Comparison of ENCODE assay signal across 9 mouse cellular contexts in the genomic region with DNA sequence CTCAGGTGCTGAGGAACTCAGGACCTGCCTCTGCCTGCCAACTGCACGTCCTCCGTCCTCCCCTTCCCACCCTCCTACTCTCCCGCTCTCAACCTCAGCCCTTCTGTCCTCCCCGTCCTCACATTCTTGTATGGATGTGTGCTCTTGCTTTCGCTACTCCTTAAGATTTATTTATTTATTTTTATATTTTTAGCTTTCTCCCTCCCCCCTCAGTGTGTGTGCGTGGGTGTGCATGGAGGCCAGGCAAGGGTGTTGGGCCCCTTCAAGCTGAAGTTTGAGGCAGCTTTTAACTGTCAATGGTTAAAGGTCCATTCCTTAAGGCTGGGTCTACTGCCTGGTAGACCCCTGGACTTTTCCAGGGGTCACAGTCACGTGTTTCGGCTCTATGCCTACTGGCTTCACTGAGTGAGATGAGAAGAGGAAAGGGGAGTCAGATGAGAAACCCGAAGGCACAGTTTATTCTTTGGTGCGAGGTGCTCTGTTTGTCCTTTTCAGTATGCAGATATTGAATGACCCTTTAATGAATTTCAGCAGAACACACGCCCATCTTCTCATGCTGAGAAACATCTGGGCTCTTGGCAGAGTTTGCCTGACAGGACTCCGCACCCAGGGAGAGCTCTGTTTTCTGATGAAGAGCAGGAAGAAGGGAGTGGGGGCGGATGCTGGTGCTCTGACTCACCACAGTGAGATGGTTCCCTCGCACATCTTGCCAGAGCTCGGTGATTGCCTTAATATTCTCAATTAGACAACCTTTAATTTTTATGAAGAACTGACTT.
DNase-seq lines count a peak whose midpoint lies in the region; ATAC-seq and TF ChIP-seq lines count a peak whose summit lies in the region.
"Had no signal": no experiment of that assay in that cellular context is flagged by ENCODE, and none has a peak within 500 bp of the region (broad histone marks: within the 10 kb centered on the region; RNA-seq: fewer than 3 reads in every experiment).

No protein-coding gene starts in this region.

- TF ChIP-seq CTCF in layer of hippocampus, adult 2 months (conservative IDR thresholded peaks at IDR 0.05): no peak

- no peak overlapping the region for H3K9ac ChIP-seq in intestine, embryonic 15.5 days
- no peak overlapping the region for H3K9ac ChIP-seq in midbrain, embryonic 14.5 days (replicated peaks; ENCODE audit: low read length)

- 51% methylated on average over 15 of the region's 15 CpGs for WGBS in intestine, embryonic 15.5 days
- 82% methylated on average over 15 of the region's 15 CpGs for WGBS in midbrain, embryonic 14.5 days

- peak; percentile 23 to 59 for DNase-seq in layer of hippocampus, adult 2 months (ENCODE audit: low spot score in 2 of 2)
- no peak for DNase-seq in layer of hippocampus, postnatal 10 days (ENCODE audit: low spot score in 2 of 2)
- peak; percentile 56 for DNase-seq in gastrocnemius, postnatal 14 days
- DNase-seq in right cerebral cortex, postnatal 10 days (ENCODE audit: low spot score in 2 of 2): peak; percentile 35 to 40
- DNase-seq in ovary, postnatal 36 days (ENCODE audit: low spot score): no peak
- DNase-seq in thymus, postnatal 0 days (ENCODE audit: low spot score): no peak
- DNase-seq in midbrain, embryonic 14.5 days: no peak

- H3K27me3 ChIP-seq in intestine, embryonic 15.5 days (replicated peaks): no peaks in the 10 kb centered on the region
- no peaks in the 10 kb centered on the region for H3K27me3 ChIP-seq in midbrain, embryonic 14.5 days (ENCODE audit: control insufficient read depth, insufficient read depth, low read length)

- H3K4me1 ChIP-seq in intestine, embryonic 15.5 days (replicated peaks): 0 out of 2 replicates have a peak, but pooled peaks cover 2% of the 10 kb centered on the region
- H3K4me1 ChIP-seq in midbrain, embryonic 14.5 days (ENCODE audit: control insufficient read depth, insufficient read depth, low read length): no peaks in the 10 kb centered on the region

- H3K36me3 ChIP-seq in intestine, embryonic 15.5 days: no peaks in the 10 kb centered on the region
- no peaks in the 10 kb centered on the region for H3K36me3 ChIP-seq in midbrain, embryonic 14.5 days (ENCODE audit: control insufficient read depth, insufficient read depth, low read length)

- no peaks in the 10 kb centered on the region for H3K9me3 ChIP-seq in intestine, embryonic 15.5 days
- no peaks in the 10 kb centered on the region for H3K9me3 ChIP-seq in midbrain, embryonic 14.5 days (ENCODE audit: control insufficient read depth, low read length)

- intact Hi-C loops in gastrocnemius, postnatal 14 days (cut with DNase I; ENCODE audit: low total_unique reads): no loop called here

- H3K4me3 ChIP-seq in layer of hippocampus, adult 2 months: no peak overlapping the region
- H3K4me3 ChIP-seq in intestine, embryonic 15.5 days (replicated peaks): no peak overlapping the region
- H3K4me3 ChIP-seq in midbrain, embryonic 14.5 days (replicated peaks; ENCODE audit: low read depth, low read length): no peak overlapping the region

- peak; percentile 25; the same call in 1 of the 2 replicates for ATAC-seq in intestine, embryonic 15.5 days
- no peak for ATAC-seq in midbrain, embryonic 14.5 days (ENCODE audit: low FRiP score, low TSS enrichment)

- H3K27ac ChIP-seq in layer of hippocampus, adult 2 months: no peak overlapping the region
- no peak overlapping the region for H3K27ac ChIP-seq in intestine, embryonic 15.5 days
- H3K27ac ChIP-seq in midbrain, embryonic 14.5 days (replicated peaks; ENCODE audit: low read depth, low read length): no peak overlapping the region
- H3K27ac ChIP-seq: macrophage had no signal

- H3K4me2 ChIP-seq in intestine, embryonic 15.5 days (replicated peaks): no peak overlapping the region
- no peak overlapping the region for H3K4me2 ChIP-seq in midbrain, embryonic 14.5 days (ENCODE audit: low read length)

Comparison
In these comparisons a context has a peak if more than half of its experiments do, and no peak if none do; other contexts are left out.
1. DNase-seq: peak in layer of hippocampus, adult 2 months (2 of 2), gastrocnemius, postnatal 14 days (single experiment) and right cerebral cortex, postnatal 10 days (2 of 2); none in layer of hippocampus, postnatal 10 days (0 of 2), ovary, postnatal 36 days (single experiment), thymus, postnatal 0 days (single experiment) and midbrain, embryonic 14.5 days (single experiment).